Mouse (Mus musculus): Measurements from ENCODE around the gene Cst3. TPM values are rescaled to one million over a fixed set of nuclear protein-coding genes. Genes with fewer than 3 reads are reported as not detected.

Gene Cst3
- polyA plus RNA-seq, 2 experiments, result 106 to 165 TPM

DNA sequence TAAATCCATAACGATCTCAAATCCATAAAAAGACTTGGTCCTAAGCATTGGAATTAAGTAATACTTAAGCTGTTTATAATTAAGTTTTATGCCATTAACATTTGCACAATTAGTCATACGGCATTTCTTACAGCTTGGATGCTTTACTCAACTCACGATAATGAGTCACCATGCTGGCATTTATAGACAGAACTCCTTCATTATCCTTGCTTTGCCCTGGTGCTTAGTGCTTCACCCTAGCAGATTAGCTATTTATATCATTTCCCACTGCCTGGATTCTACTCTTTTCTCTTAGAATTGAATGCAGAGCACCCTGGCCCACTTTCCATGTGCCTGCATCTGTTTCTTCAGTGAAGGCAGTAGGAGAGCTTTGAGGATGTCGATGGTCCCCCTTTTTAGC lies 18.0 kb downstream of the Cst3 start:
- WGBS (ENCODE audit: insufficient replicate concordance), result 55% methylated on average over 4 of the region's 4 CpGs
- H3K4me2 ChIP-seq (ENCODE audit: low read depth), result no peak overlapping the region
- no peak overlapping the region for H3K4me3 ChIP-seq (ENCODE audit: insufficient read depth in 1 of 2, low read depth in 2 of 2, low read length in 2 of 2)
- DNase-seq (ENCODE audit: low read depth in 3 of 3, low spot score in 3 of 3) (no peak), ATAC-seq (ENCODE audit: insufficient read depth) (no peak)
- no peaks in the 10 kb centered on the region for H3K9me3 ChIP-seq (ENCODE audit: control insufficient read depth, low read length)
- TF ChIP-seq CTCF (IDR thresholded peaks at IDR 0.05; ENCODE audit: low read depth) (no peak), EP300 (IDR thresholded peaks at IDR 0.05; ENCODE audit: low read depth) (no peak)
- H3K27me3 ChIP-seq (ENCODE audit: control insufficient read depth, insufficient read depth, low read length), result no peaks in the 10 kb centered on the region
- H3K4me1 ChIP-seq (replicated peaks; ENCODE audit: control insufficient read depth in 2 of 2, insufficient read depth in 2 of 2, low read length in 1 of 2), result 0 out of 4 replicates have a peak, but pooled peaks cover 0 to 3% of the 10 kb centered on the region in 2 experiments
- no peak overlapping the region for H3K9ac ChIP-seq (replicated peaks)
- no peaks in the 10 kb centered on the region for H3K36me3 ChIP-seq (replicated peaks; ENCODE audit: control insufficient read depth, insufficient read depth, low read depth)
- H3K27ac ChIP-seq, result no peak overlapping the region

DNA sequence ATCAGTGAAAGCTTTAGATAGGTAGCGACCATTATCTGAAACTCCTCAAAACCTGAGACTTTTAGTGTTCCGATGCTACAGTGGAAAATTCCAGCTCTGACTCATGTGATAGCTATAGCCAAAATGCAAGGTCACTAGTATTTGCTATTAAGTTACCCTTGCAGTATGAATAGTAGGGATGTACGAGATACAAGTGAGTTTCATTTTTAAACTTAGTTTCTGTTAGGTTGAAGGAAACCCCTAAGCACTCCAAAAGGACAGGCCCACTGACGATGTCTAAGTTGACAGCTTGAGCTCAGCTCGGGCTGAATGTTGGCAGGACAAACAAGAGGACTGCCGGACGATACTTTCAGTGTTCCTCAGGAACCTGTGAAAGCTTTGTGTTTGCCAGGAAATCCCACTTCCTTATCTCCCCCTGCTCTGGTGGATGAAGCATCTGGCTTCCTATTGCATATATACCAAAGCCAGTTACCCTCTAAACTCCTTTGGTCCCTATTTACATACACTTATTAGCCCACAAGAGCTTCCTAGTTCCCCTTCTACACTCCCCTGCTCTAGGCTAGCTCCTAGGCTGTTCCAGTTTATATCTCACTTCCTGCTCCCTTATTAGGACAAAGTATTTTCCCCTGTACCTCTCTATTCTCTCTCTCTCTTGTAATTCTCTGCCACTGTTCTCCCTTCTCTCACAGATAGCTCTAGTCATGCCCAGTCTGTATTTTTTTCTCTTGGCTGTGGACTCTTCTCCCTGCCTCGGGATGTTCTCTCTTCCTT lies 18.7 kb downstream of the Cst3 start:
- H3K4me1 ChIP-seq (replicated peaks; ENCODE audit: control insufficient read depth in 2 of 2, insufficient read depth in 2 of 2, low read length in 1 of 2), result 0 out of 4 replicates have a peak, but pooled peaks cover 0 to 3% of the 10 kb centered on the region in 2 experiments
- H3K4me2 ChIP-seq (ENCODE audit: low read depth), result no peak overlapping the region
- H3K27me3 ChIP-seq (ENCODE audit: control insufficient read depth, insufficient read depth, low read length), result no peaks in the 10 kb centered on the region
- 26% methylated on average over 8 of the region's 8 CpGs for WGBS (ENCODE audit: insufficient replicate concordance)
- no peak overlapping the region for H3K27ac ChIP-seq
- DNase-seq (ENCODE audit: low read depth in 3 of 3, low spot score in 3 of 3) (no peak), ATAC-seq (ENCODE audit: insufficient read depth) (0 out of 2 replicates have a peak, but pooled peaks have one; percentile 11)
- TF ChIP-seq CTCF (IDR thresholded peaks at IDR 0.05; ENCODE audit: low read depth) (no peak), EP300 (IDR thresholded peaks at IDR 0.05; ENCODE audit: low read depth) (no peak)
- no peaks in the 10 kb centered on the region for H3K9me3 ChIP-seq (ENCODE audit: control insufficient read depth, low read length)
- no peak overlapping the region for H3K4me3 ChIP-seq (ENCODE audit: insufficient read depth in 1 of 2, low read depth in 2 of 2, low read length in 2 of 2)
- H3K9ac ChIP-seq (replicated peaks), result no peak overlapping the region
- no peaks in the 10 kb centered on the region for H3K36me3 ChIP-seq (replicated peaks; ENCODE audit: control insufficient read depth, insufficient read depth, low read depth)

GRCm38 (mm10) chr2:148851116-148851906 lies 24.2 kb downstream of the Cst3 start:
- no peak overlapping the region for H3K9ac ChIP-seq (replicated peaks)
- DNase-seq (ENCODE audit: low read depth in 3 of 3, low spot score in 3 of 3), result peak in 2 of 3 experiments; percentile 11 to 35
- H3K9me3 ChIP-seq (ENCODE audit: control insufficient read depth, low read length), result no peaks in the 10 kb centered on the region
- H3K36me3 ChIP-seq (replicated peaks; ENCODE audit: control insufficient read depth, insufficient read depth, low read depth), result no peaks in the 10 kb centered on the region
- H3K4me3 ChIP-seq (ENCODE audit: insufficient read depth in 1 of 2, low read depth in 2 of 2, low read length in 2 of 2), result no peak overlapping the region
- WGBS (ENCODE audit: insufficient replicate concordance), result 36% methylated on average over 8 of the region's 8 CpGs
- H3K27me3 ChIP-seq (ENCODE audit: control insufficient read depth, insufficient read depth, low read length), result no peaks in the 10 kb centered on the region
- peak; percentile 60; the same call in 1 of the 2 replicates for ATAC-seq (ENCODE audit: insufficient read depth)
- no peak overlapping the region for H3K27ac ChIP-seq
- TF ChIP-seq CTCF (IDR thresholded peaks at IDR 0.05; ENCODE audit: low read depth) (peak; percentile 76), EP300 (IDR thresholded peaks at IDR 0.05; ENCODE audit: low read depth) (no peak)
- 0 out of 4 replicates have a peak, but pooled peaks cover 0 to under 1% of the 10 kb centered on the region in 2 experiments for H3K4me1 ChIP-seq (replicated peaks; ENCODE audit: control insufficient read depth in 2 of 2, insufficient read depth in 2 of 2, low read length in 1 of 2)
- H3K4me2 ChIP-seq (ENCODE audit: low read depth), result no peak overlapping the region

GRCm38 (mm10) chr2:148839224-148839623 lies 36.3 kb downstream of the Cst3 start:
- no peaks in the 10 kb centered on the region for H3K4me1 ChIP-seq (replicated peaks; ENCODE audit: control insufficient read depth in 2 of 2, insufficient read depth in 2 of 2, low read length in 1 of 2)
- WGBS (ENCODE audit: insufficient replicate concordance), result 34% methylated on average over 2 of the region's 2 CpGs
- no peak overlapping the region for H3K4me3 ChIP-seq (ENCODE audit: insufficient read depth in 1 of 2, low read depth in 2 of 2, low read length in 2 of 2)

More at GRCm38 (mm10) chr2:148839224-148839623, 36.3 kb downstream of the Cst3 start:
- no peak for TF ChIP-seq CTCF (IDR thresholded peaks at IDR 0.05; ENCODE audit: low read depth)
- TF ChIP-seq EP300 (IDR thresholded peaks at IDR 0.05; ENCODE audit: low read depth), result no peak
- Histone ChIP-seq H3K27me3 (ENCODE audit: control insufficient read depth, insufficient read depth, low read length) (no peaks in the 10 kb centered on the region), H3K27ac (no peak overlapping the region), H3K9me3 (ENCODE audit: control insufficient read depth, low read length) (no peaks in the 10 kb centered on the region), H3K36me3 (replicated peaks; ENCODE audit: control insufficient read depth, insufficient read depth, low read depth) (no peaks in the 10 kb centered on the region), H3K9ac (replicated peaks) (no peak overlapping the region), H3K4me2 (ENCODE audit: low read depth) (no peak overlapping the region)
- DNase-seq (ENCODE audit: low read depth in 3 of 3, low spot score in 3 of 3) (no peak), ATAC-seq (ENCODE audit: insufficient read depth) (no peak)

Measured in liver, embryonic 14.5 days (tissue).